Mouse (Mus musculus) layer of hippocampus, adult 9-11 months (tissue): ENCODE results near the gene Bbx.

Source experiments
- DNase-seq: peaks from one replicate; pipeline ENCODE4 v3.0.0; 2022

Gene Bbx

GRCm38 (mm10) chr16:50149606-50150005, 282.6 kb downstream of the Bbx start:
- no peak for DNase-seq

- DNase-seq = peak; percentile 26
Observed at GRCm38 (mm10) chr16:50147900-50148299, 284.3 kb downstream of the Bbx start.
